Mouse (Mus musculus): ENCODE results near the gene 4921507P07Rik. TPM values are rescaled to one million over a fixed set of nuclear protein-coding genes. Genes with fewer than 3 reads are reported as not detected.
"Not testable (repeated sequence)": the region's sequence is repeated elsewhere in the genome, so short reads cannot be mapped to it uniquely, and the experiment has no call there.

4921507P07Rik gene
- polyA plus RNA-seq, 1 experiment from 2014 or later = 0.34 TPM

DNA sequence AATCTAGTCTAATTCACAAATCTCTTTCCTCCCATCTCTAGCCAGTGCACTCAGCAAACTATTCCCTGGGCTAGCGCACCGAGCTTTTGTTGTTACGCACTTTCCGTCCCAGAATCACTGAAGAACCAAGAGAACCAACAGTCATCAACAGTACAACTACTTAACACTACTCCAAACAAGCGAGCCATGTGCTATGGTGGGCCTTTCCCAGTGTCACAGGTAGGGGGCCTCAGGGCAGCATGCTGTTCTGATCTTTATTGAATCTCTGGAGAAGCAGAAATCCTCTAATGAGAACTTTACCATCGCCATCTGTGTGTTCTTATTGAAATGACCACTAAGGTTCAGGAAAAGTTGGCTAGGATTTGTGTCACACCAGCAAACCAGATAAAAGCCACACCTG is 38.9 kb downstream of the 4921507P07Rik start:
- Histone ChIP-seq H3K9ac (no peak overlapping the region), H3K27ac (no peak overlapping the region), H3K36me3 (peaks cover 5% of the 10 kb centered on the region), H3K27me3 (no peaks in the 10 kb centered on the region), H3K9me3 (replicated peaks) (no peaks in the 10 kb centered on the region), H3K4me2 (no peak overlapping the region), H3K4me1 (replicated peaks) (no peaks in the 10 kb centered on the region), H3K4me3 (no peak overlapping the region)
- 87% methylated on average over 6 of the region's 6 CpGs for WGBS
- no peak for ATAC-seq (replicated peaks; ENCODE audit: insufficient number of reproducible peaks, insufficient read depth, low FRiP score, low read depth)

DNA sequence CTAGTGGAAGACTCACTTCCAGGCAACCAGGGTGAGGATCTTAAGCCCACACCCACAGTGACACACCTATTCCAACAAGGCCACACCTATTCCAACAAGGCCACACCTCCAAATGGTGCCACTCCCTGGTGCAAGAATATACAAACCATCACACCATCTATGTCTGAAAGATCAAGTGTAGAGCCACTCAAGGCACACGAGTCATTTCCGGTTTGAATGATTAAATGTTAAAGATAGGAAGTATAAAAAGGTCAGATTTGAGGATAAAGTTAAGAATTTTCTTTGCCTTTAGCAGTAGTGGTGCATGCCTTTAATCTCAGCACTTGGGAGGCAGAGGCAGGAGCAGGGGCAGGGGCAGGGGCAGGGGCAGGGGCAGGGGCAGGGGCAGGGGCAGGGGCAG is 42.2 kb downstream of the 4921507P07Rik start:
- not testable (repeated sequence) for H3K4me1 ChIP-seq (replicated peaks); H3K27me3 ChIP-seq; H3K9ac ChIP-seq; ATAC-seq (replicated peaks; ENCODE audit: insufficient number of reproducible peaks, insufficient read depth, low FRiP score, low read depth); H3K36me3 ChIP-seq; H3K9me3 ChIP-seq (replicated peaks); H3K27ac ChIP-seq; H3K4me2 ChIP-seq; H3K4me3 ChIP-seq
- 64% methylated on average over 2 of the region's 2 CpGs for WGBS

DNA sequence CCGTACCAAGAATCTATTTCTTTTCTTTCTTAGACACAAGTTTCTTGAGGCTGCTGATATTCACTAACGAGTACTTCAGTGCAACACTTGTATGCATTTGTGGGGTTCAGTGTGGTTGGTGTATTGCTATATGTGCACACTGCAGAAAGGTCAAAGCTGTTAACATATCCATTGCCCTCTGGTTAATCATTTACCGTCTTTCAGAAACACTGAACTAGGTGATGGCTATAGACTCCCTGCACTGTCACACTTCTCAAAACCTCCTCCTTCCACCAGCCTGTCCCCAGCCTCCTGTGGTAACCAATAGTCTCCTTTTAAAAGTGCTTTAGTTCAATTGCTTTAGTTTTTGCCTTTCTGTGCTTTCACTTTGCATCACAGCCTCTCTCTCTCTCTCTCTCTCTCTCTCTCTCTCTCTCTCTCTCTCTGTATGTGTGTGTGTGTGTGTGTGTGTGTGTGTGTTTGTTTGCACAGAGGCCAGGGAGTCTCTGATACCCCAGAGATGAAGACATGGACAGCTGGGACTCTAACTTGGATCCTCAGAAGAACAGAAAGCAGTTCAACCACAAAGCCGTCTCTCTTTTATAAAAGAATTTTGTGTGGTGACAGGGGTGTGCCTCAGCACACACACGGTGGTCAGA is 43.4 kb downstream of the 4921507P07Rik start:
- no peak for ATAC-seq (replicated peaks; ENCODE audit: insufficient number of reproducible peaks, insufficient read depth, low FRiP score, low read depth)
- H3K27ac ChIP-seq = no peak overlapping the region
- H3K4me1 ChIP-seq (replicated peaks) = no peaks in the 10 kb centered on the region
- H3K27me3 ChIP-seq = no peaks in the 10 kb centered on the region
- H3K9ac ChIP-seq = no peak overlapping the region
- no peaks in the 10 kb centered on the region for H3K36me3 ChIP-seq
- WGBS = 70% methylated on average over 5 of the region's 5 CpGs
- no peaks in the 10 kb centered on the region for H3K9me3 ChIP-seq (replicated peaks)
- H3K4me2 ChIP-seq = no peak overlapping the region
- no peak overlapping the region for H3K4me3 ChIP-seq

DNA sequence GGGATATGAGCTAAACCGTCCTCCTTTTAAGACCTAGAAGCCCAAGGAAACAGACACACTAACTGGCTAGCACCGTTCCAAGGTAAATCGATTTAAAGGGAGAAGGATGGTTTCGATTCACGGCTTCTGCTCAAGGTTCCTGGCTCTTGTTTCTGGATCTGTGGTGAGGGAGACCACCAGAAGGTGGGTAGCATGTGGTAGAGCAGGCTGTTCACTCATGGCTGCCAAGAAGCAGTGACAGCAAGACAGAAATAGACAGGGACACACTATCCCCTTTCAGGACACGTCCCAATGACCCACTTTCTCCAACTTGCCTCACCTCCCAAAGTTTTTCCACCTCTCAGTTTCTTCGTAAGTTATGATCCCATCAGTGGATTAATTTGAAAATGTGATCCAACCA is 46.6 kb downstream of the 4921507P07Rik start:
- peaks cover 3% of the 10 kb centered on the region; the same call in 1 of the 2 replicates for H3K4me1 ChIP-seq (replicated peaks)
- H3K27me3 ChIP-seq = no peaks in the 10 kb centered on the region
- no peak overlapping the region for H3K4me3 ChIP-seq
- no peaks in the 10 kb centered on the region for H3K36me3 ChIP-seq
- no peak overlapping the region for H3K9ac ChIP-seq
- H3K9me3 ChIP-seq (replicated peaks) = no peaks in the 10 kb centered on the region
- no peak overlapping the region for H3K4me2 ChIP-seq
- 78% methylated on average over 7 of the region's 7 CpGs for whole genome bisulfite sequencing
- H3K27ac ChIP-seq = no peak overlapping the region
- ATAC-seq (replicated peaks; ENCODE audit: insufficient number of reproducible peaks, insufficient read depth, low FRiP score, low read depth) = no peak

GRCm38 (mm10) chr6:50549051-50549450 is 47.4 kb downstream of the 4921507P07Rik start:
- Histone ChIP-seq H3K9ac (no peak overlapping the region), H3K4me3 (no peak overlapping the region), H3K4me2 (no peak overlapping the region), H3K36me3 (no peaks in the 10 kb centered on the region), H3K27ac (no peak overlapping the region), H3K9me3 (replicated peaks) (no peaks in the 10 kb centered on the region), H3K27me3 (no peaks in the 10 kb centered on the region), H3K4me1 (replicated peaks) (peaks cover 3% of the 10 kb centered on the region; the same call in 1 of the 2 replicates)
- no peak for ATAC-seq (replicated peaks; ENCODE audit: insufficient number of reproducible peaks, insufficient read depth, low FRiP score, low read depth)
- 80% methylated on average over 5 of the region's 5 CpGs for WGBS

DNA sequence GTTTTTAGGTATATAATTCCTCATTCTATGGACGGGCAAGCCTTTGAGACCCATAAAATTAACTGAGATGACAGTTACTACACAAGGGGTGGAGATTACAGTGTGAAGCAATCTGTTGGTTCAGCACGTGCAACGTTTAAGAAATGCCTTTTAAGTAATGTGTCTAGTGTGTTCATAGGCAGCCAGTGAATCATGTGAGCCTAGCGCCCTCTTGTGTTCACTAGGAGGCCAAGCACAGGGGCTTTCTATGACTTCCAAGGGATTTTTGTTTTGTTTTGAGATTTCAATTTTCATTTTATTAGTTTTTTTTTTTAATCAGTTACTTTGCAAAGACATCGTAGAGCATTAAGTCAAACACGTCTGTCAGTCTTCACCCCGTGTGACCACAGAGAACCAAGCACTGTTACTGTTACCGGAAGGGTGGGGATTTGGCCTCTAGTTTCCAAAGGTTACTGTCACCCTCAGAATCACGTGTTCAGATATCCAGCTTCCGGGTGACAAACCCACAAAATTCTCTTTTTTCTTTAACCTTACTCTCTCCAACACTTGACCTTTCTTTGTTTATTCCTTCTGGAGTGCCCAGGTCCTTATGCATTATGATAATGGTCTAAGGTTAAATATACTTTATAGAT is 50.9 kb downstream of the 4921507P07Rik start:
- peak overlapping the region; percentile 18 for H3K4me2 ChIP-seq
- no peaks in the 10 kb centered on the region for H3K36me3 ChIP-seq
- WGBS = 23% methylated on average over 10 of the region's 10 CpGs
- peaks cover 3% of the 10 kb centered on the region; the same call in 1 of the 2 replicates for H3K4me1 ChIP-seq (replicated peaks)
- no peak overlapping the region for H3K9ac ChIP-seq
- H3K9me3 ChIP-seq (replicated peaks) = no peaks in the 10 kb centered on the region
- no peaks in the 10 kb centered on the region for H3K27me3 ChIP-seq
- ATAC-seq (replicated peaks; ENCODE audit: insufficient number of reproducible peaks, insufficient read depth, low FRiP score, low read depth) = no peak
- H3K27ac ChIP-seq = no peak overlapping the region
- no peak overlapping the region for H3K4me3 ChIP-seq

GRCm38 (mm10) chr6:50542535-50542934 is 53.9 kb downstream of the 4921507P07Rik start:
- ATAC-seq (replicated peaks; ENCODE audit: insufficient number of reproducible peaks, insufficient read depth, low FRiP score, low read depth) = no peak
- H3K4me1 ChIP-seq (replicated peaks) = peaks cover 3% of the 10 kb centered on the region; the same call in 1 of the 2 replicates
- WGBS = 93% methylated on average over 1 of the region's 1 CpGs
- no peaks in the 10 kb centered on the region for H3K9me3 ChIP-seq (replicated peaks)
- no peak overlapping the region for H3K9ac ChIP-seq
- no peak overlapping the region for H3K4me3 ChIP-seq
- no peaks in the 10 kb centered on the region for H3K36me3 ChIP-seq
- H3K4me2 ChIP-seq = no peak overlapping the region
- no peak overlapping the region for H3K27ac ChIP-seq
- H3K27me3 ChIP-seq = no peaks in the 10 kb centered on the region

DNA sequence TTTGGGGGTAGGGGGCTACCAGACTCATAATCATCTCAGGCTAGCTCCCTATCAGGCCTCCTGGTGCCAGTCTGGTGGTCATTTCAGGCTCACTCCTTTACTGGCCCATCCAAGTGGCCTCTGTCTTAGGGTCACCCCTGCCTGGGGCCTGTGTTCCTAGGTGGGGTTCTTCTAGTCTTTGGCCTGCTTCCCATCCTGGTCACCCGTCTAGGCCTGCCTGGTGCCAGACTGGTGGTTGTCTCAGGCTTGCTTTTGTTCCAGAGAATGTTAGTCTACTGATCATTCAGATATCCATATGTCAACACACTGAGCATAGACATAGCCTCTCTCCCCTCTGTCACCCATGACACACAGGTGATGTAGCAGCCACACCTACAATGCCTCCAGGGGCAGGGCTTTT is 56.8 kb downstream of the 4921507P07Rik start:
- Histone ChIP-seq H3K36me3 (no peaks in the 10 kb centered on the region), H3K4me3 (no peak overlapping the region), H3K4me2 (no peak overlapping the region), H3K27me3 (no peaks in the 10 kb centered on the region), H3K9me3 (replicated peaks) (no peaks in the 10 kb centered on the region), H3K27ac (no peak overlapping the region), H3K9ac (no peak overlapping the region), H3K4me1 (replicated peaks) (0 out of 2 replicates have a peak, but pooled peaks cover 2% of the 10 kb centered on the region)
- no peak for ATAC-seq (replicated peaks; ENCODE audit: insufficient number of reproducible peaks, insufficient read depth, low FRiP score, low read depth)
- 55% methylated on average over 1 of the region's 1 CpGs for WGBS

DNA sequence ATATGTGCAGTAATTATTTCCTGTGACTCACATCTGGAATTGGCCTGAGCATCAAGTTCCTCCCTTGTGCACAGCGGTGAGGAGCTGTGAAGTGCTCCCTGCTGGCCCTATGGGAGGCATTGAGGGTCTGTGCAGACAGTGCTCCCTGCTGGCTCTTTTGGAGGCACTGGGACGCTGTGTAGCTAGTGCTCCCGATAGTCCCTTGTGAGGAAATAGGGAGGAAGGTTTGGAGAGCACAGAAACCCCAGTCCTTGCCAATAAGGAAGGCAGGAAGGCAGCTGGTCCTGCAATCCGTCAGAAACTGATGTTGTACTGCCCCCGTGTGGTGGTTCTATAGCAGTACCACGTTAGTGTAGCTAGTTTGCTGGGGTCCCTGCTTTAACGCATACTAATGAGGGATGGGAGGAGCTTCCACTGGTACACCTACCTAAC is 60.0 kb downstream of the 4921507P07Rik start:
- Histone ChIP-seq H3K27me3 (no peaks in the 10 kb centered on the region), H3K9me3 (replicated peaks) (no peaks in the 10 kb centered on the region), H3K4me2 (no peak overlapping the region), H3K4me3 (no peak overlapping the region), H3K9ac (no peak overlapping the region), H3K36me3 (no peaks in the 10 kb centered on the region), H3K4me1 (replicated peaks) (peaks cover 6% of the 10 kb centered on the region; the same call in 1 of the 2 replicates), H3K27ac (no peak overlapping the region)
- ATAC-seq (replicated peaks; ENCODE audit: insufficient number of reproducible peaks, insufficient read depth, low FRiP score, low read depth) = peak; percentile 66
- 6% methylated on average over 7 of the region's 7 CpGs for WGBS

DNA sequence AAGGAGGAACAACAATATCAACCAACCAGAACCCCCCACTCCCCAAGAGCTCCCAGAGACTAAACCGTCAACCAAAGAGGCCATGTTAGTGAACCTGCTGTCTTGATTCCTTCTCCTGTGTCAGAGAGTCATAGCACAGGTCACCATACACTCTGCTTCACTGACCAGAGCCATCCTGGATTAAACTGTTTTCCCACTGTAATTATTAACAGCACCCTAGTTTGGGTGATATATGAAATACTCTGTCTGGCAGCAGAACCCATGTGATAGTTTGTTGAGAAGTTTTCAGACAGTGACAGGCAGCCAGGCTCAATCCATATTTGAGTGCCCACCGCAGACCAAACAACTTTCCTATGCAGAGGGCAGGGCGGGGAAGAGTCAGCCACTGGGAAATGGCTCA is 61.1 kb downstream of the 4921507P07Rik start:
- no peak overlapping the region for H3K27ac ChIP-seq
- peaks cover 6% of the 10 kb centered on the region; the same call in 1 of the 2 replicates for H3K4me1 ChIP-seq (replicated peaks)
- no peaks in the 10 kb centered on the region for H3K36me3 ChIP-seq
- H3K4me3 ChIP-seq = no peak overlapping the region
- H3K9me3 ChIP-seq (replicated peaks) = no peaks in the 10 kb centered on the region
- 84% methylated on average over 3 of the region's 3 CpGs for WGBS
- no peaks in the 10 kb centered on the region for H3K27me3 ChIP-seq
- no peak for ATAC-seq (replicated peaks; ENCODE audit: insufficient number of reproducible peaks, insufficient read depth, low FRiP score, low read depth)
- no peak overlapping the region for H3K9ac ChIP-seq
- no peak overlapping the region for H3K4me2 ChIP-seq

GRCm38 (mm10) chr6:50531920-50532319 is 64.5 kb downstream of the 4921507P07Rik start:
- Histone ChIP-seq H3K36me3 (no peaks in the 10 kb centered on the region), H3K9ac (no peak overlapping the region), H3K9me3 (replicated peaks) (no peaks in the 10 kb centered on the region), H3K27ac (no peak overlapping the region), H3K4me1 (replicated peaks) (peaks cover 6% of the 10 kb centered on the region; the same call in 1 of the 2 replicates), H3K27me3 (no peaks in the 10 kb centered on the region), H3K4me3 (no peak overlapping the region), H3K4me2 (no peak overlapping the region)
- ATAC-seq (replicated peaks; ENCODE audit: insufficient number of reproducible peaks, insufficient read depth, low FRiP score, low read depth) = no peak
- 60% methylated on average over 8 of the region's 8 CpGs for WGBS

GRCm38 (mm10) chr6:50531003-50531402 is 65.4 kb downstream of the 4921507P07Rik start:
- no peaks in the 10 kb centered on the region for H3K36me3 ChIP-seq
- H3K4me3 ChIP-seq = no peak overlapping the region
- H3K9ac ChIP-seq = no peak overlapping the region
- peaks cover 4% of the 10 kb centered on the region; the same call in 1 of the 2 replicates for H3K4me1 ChIP-seq (replicated peaks)
- H3K27ac ChIP-seq = no peak overlapping the region
- H3K4me2 ChIP-seq = no peak overlapping the region
- no peak for ATAC-seq (replicated peaks; ENCODE audit: insufficient number of reproducible peaks, insufficient read depth, low FRiP score, low read depth)
- H3K9me3 ChIP-seq (replicated peaks) = no peaks in the 10 kb centered on the region
- no peaks in the 10 kb centered on the region for H3K27me3 ChIP-seq
- 80% methylated on average over 3 of the region's 3 CpGs for WGBS
